Comparison of ENCODE assay signal across 8 mouse cellular contexts in genomic region chr5:130862302-130862701, GRCm38 (mm10).
DNase-seq lines count a peak whose midpoint lies in the region; ATAC-seq and TF ChIP-seq lines count a peak whose summit lies in the region.

No protein-coding gene starts in this region.

- WGBS in forebrain, postnatal 0 days: 59% methylated on average over 5 of the region's 5 CpGs
- WGBS in forebrain, embryonic 16.5 days: 64% methylated on average over 5 of the region's 5 CpGs
- 45% methylated on average over 5 of the region's 5 CpGs for WGBS in liver, embryonic 12.5 days (ENCODE audit: insufficient replicate concordance)

- H3K36me3 ChIP-seq in forebrain, postnatal 0 days (ENCODE audit: insufficient read depth): no peaks in the 10 kb centered on the region
- no peaks in the 10 kb centered on the region for H3K36me3 ChIP-seq in forebrain, embryonic 16.5 days (ENCODE audit: control insufficient read depth, insufficient read depth)
- H3K36me3 ChIP-seq in liver, embryonic 12.5 days: no peaks in the 10 kb centered on the region

- ATAC-seq in forebrain, postnatal 0 days: no peak
- no peak for ATAC-seq in forebrain, embryonic 16.5 days
- ATAC-seq in liver, embryonic 12.5 days: no peak

- H3K4me1 ChIP-seq in forebrain, postnatal 0 days (ENCODE audit: insufficient read depth): no peaks in the 10 kb centered on the region
- no peaks in the 10 kb centered on the region for H3K4me1 ChIP-seq in forebrain, embryonic 16.5 days (replicated peaks; ENCODE audit: control insufficient read depth, insufficient read depth, low read length)
- H3K4me1 ChIP-seq in liver, embryonic 12.5 days: no peaks in the 10 kb centered on the region

- no peak overlapping the region for H3K9ac ChIP-seq in forebrain, postnatal 0 days
- no peak overlapping the region for H3K9ac ChIP-seq in forebrain, embryonic 16.5 days (replicated peaks; ENCODE audit: low read depth, low read length)
- no peak overlapping the region for H3K9ac ChIP-seq in liver, embryonic 12.5 days

- no peak overlapping the region for H3K4me3 ChIP-seq in forebrain, postnatal 0 days (ENCODE audit: low read depth, low read length)
- no peak overlapping the region for H3K4me3 ChIP-seq in forebrain, embryonic 16.5 days (replicated peaks; ENCODE audit: low read length)
- H3K4me3 ChIP-seq in gastrocnemius, adult 2 months: no peak overlapping the region
- H3K4me3 ChIP-seq in liver, embryonic 12.5 days: no peak overlapping the region

- no peaks in the 10 kb centered on the region for H3K9me3 ChIP-seq in forebrain, postnatal 0 days (ENCODE audit: low read length)
- H3K9me3 ChIP-seq in forebrain, embryonic 16.5 days (ENCODE audit: control insufficient read depth, low read length): no peaks in the 10 kb centered on the region
- no peaks in the 10 kb centered on the region for H3K9me3 ChIP-seq in liver, embryonic 12.5 days (replicated peaks)

- no peak overlapping the region for H3K27ac ChIP-seq in forebrain, postnatal 0 days (ENCODE audit: low read depth, low read length)
- H3K27ac ChIP-seq in forebrain, embryonic 16.5 days (ENCODE audit: low read length): no peak overlapping the region
- H3K27ac ChIP-seq in gastrocnemius, adult 2 months: no peak overlapping the region
- H3K27ac ChIP-seq in liver, embryonic 12.5 days: no peak overlapping the region

- TF ChIP-seq CTCF in forebrain, postnatal 0 days (IDR thresholded peaks at IDR 0.05; ENCODE audit: low read depth): peak; percentile 80
- TF ChIP-seq CTCF in gastrocnemius, adult 2 months (IDR thresholded peaks at IDR 0.05): peak; percentile 69

- DNase-seq in forebrain, postnatal 0 days: peak; percentile 80
- peak; percentile 11 for DNase-seq in ovary, postnatal 10 days (ENCODE audit: low spot score)
- no peak for DNase-seq in ovary, adult 18-20 months (ENCODE audit: low spot score)
- DNase-seq in gastrocnemius, adult 2 months: peak; percentile 45
- DNase-seq in left cerebral cortex, postnatal 25 days (ENCODE audit: low spot score in 2 of 2): peak; percentile 67 to 78
- DNase-seq in right cerebral cortex, postnatal 14 days: peak; percentile 65

- H3K4me2 ChIP-seq in forebrain, postnatal 0 days (ENCODE audit: low read depth): no peak overlapping the region
- no peak overlapping the region for H3K4me2 ChIP-seq in forebrain, embryonic 16.5 days (ENCODE audit: low read length)
- H3K4me2 ChIP-seq in liver, embryonic 12.5 days: no peak overlapping the region

- intact Hi-C loops in gastrocnemius, adult 2 months (cut with DNase I): loop anchor here (2.0 to 10.0 kb wide), 2 partner anchors 142 to 568 kb away; no protein-coding TSS in a partner anchor
- intact Hi-C loops in left cerebral cortex, postnatal 25 days (cut with DNase I): loop anchor here (1.0 to 10.0 kb wide), 4 partner anchors 145 to 566 kb away; partner anchors contain the start of gene Galnt17

- no peaks in the 10 kb centered on the region for H3K27me3 ChIP-seq in forebrain, postnatal 0 days (ENCODE audit: insufficient read depth, low read length)
- no peaks in the 10 kb centered on the region for H3K27me3 ChIP-seq in forebrain, embryonic 16.5 days (replicated peaks; ENCODE audit: control insufficient read depth, insufficient read depth, low read length)
- H3K27me3 ChIP-seq in liver, embryonic 12.5 days (replicated peaks): no peaks in the 10 kb centered on the region
